Mouse (Mus musculus) liver, adult 2 months (tissue): ENCODE results near the gene Cox6b2. TPM values are rescaled to one million over a fixed set of nuclear protein-coding genes. Genes with fewer than 3 reads are reported as not detected.

ENCODE experiments used
- DNase-seq: peaks from one replicate; pipeline ENCODE4 v3.0.0-alpha.2; 2011; ENCODE audit warnings: low read depth, low spot score; ENCODE audit errors: extremely low read depth
- H3K27ac ChIP-seq: fragments of 200-500 bp; replicated peaks from 2 replicates; pipeline ENCODE4 v1.5.1; 2012; ENCODE audit warnings: low read depth, mild to moderate bottlenecking, control low read depth, inconsistent platforms, low read length; ENCODE audit not compliant: insufficient read depth
- H3K27me3 ChIP-seq: fragments of 200-500 bp; 2 replicates; pipeline ENCODE4 v1.6.1; 2012; ENCODE audit warnings: mild to moderate bottlenecking, moderate library complexity, low read length, inconsistent platforms; ENCODE audit not compliant: control insufficient read depth, insufficient read depth
- H3K36me3 ChIP-seq: fragments of 200-500 bp; 2 replicates; pipeline ENCODE4 v1.6.1; 2012; ENCODE audit warnings: low read length, inconsistent platforms; ENCODE audit not compliant: control insufficient read depth, insufficient read depth
- H3K4me1 ChIP-seq: fragments of 200-500 bp; 2 replicates; pipeline ENCODE4 v1.6.1; 2011; ENCODE audit warnings: low read length; ENCODE audit not compliant: control insufficient read depth, insufficient read depth
- H3K4me3 ChIP-seq: fragments of 200-500 bp; 2 replicates; pipeline ENCODE4 v1.5.1; 2011; ENCODE audit warnings: low read depth, mild to moderate bottlenecking, control low read depth, low read length, moderate library complexity; ENCODE audit not compliant: insufficient read depth
- H3K79me2 ChIP-seq: fragments of 200-500 bp; 2 replicates; pipeline ENCODE4 v1.6.1; 2012; ENCODE audit warnings: inconsistent platforms, mild to moderate bottlenecking, low read length, moderate library complexity; ENCODE audit not compliant: control insufficient read depth, insufficient read depth
- H3K9ac ChIP-seq: fragments of 200-500 bp; 2 replicates; pipeline ENCODE4 v1.6.1; 2012; ENCODE audit warnings: low read depth, mild to moderate bottlenecking, control low read depth, inconsistent platforms, low read length
- CTCF ChIP-seq: fragments of 200-500 bp; IDR thresholded peaks from 2 replicates; pipeline ENCODE4 v1.5.1; 2011; ENCODE audit warnings: low read depth, low read length, control low read depth
- POLR2A ChIP-seq: fragments of 200-500 bp; IDR thresholded peaks from 2 replicates; pipeline ENCODE4 v1.6.1; 2011; ENCODE audit warnings: low read length, control low read depth; ENCODE audit not compliant: insufficient read depth; ENCODE audit errors: extremely low read depth
- WGBS: fragments of 180-500 bp; shearing (Covaris S2); methylation state at CpG from one replicate; pipeline ENCODE4 v1.1.7; 2018; 5-methylcytosine and 5-hydroxymethylcytosine counted together
- polyA plus RNA-seq: library from polyadenylated mRNA; depleted of rRNA; stranded (reverse); fragments of >200 nt; gene quantifications from 2 replicates; pipeline ENCODE4 v1.2.3, GENCODE M21; 2012; rRNA removed
- total RNA-seq: library from RNA; depleted of rRNA; stranded (reverse); fragments of >200 nt; gene quantifications from 2 replicates; pipeline ENCODE4 v1.2.3, GENCODE M21; 2014; rRNA removed

Gene Cox6b2
- total and polyA plus RNA-seq, 2 experiments = 1.3 TPM; not detected in 1

GRCm38 (mm10) chr7:4716955-4717354 is 35.9 kb downstream of the Cox6b2 start:
- TF ChIP-seq POLR2A (no peak), CTCF (no peak)
- no peaks in the 10 kb centered on the region for H3K27me3 ChIP-seq
- WGBS = 69% methylated on average over 6 of the region's 6 CpGs
- H3K27ac ChIP-seq = no peak overlapping the region
- no peak for DNase-seq
- no peaks in the 10 kb centered on the region for H3K79me2 ChIP-seq
- no peaks in the 10 kb centered on the region for H3K36me3 ChIP-seq
- no peaks in the 10 kb centered on the region for H3K4me1 ChIP-seq
- H3K9ac ChIP-seq = no peak overlapping the region
- H3K4me3 ChIP-seq = no peak overlapping the region

- H3K4me1 ChIP-seq = no peaks in the 10 kb centered on the region
- no peak overlapping the region for H3K27ac ChIP-seq
- no peak for DNase-seq
- 71% methylated on average over 3 of the region's 3 CpGs for WGBS
- no peaks in the 10 kb centered on the region for H3K27me3 ChIP-seq
- no peak overlapping the region for H3K4me3 ChIP-seq
- no peaks in the 10 kb centered on the region for H3K79me2 ChIP-seq
- no peak overlapping the region for H3K9ac ChIP-seq
- H3K36me3 ChIP-seq = no peaks in the 10 kb centered on the region
- TF ChIP-seq POLR2A (no peak), CTCF (no peak)
Observed at GRCm38 (mm10) chr7:4712594-4712993, 40.3 kb downstream of the Cox6b2 start.

- no peaks in the 10 kb centered on the region for H3K4me1 ChIP-seq
- peak overlapping the region; percentile 15; the same call in 1 of the 2 replicates for H3K9ac ChIP-seq
- H3K27me3 ChIP-seq = no peaks in the 10 kb centered on the region
- no peak for DNase-seq
- H3K27ac ChIP-seq = no peak overlapping the region
- H3K36me3 ChIP-seq = no peaks in the 10 kb centered on the region
- H3K79me2 ChIP-seq = no peaks in the 10 kb centered on the region
- no peak overlapping the region for H3K4me3 ChIP-seq
- 48% methylated on average over 18 of the region's 18 CpGs for WGBS
- TF ChIP-seq POLR2A (no peak), CTCF (peak; percentile 64; the same call in 1 of the 2 replicates)
Observed at GRCm38 (mm10) chr7:4705098-4705497, 47.8 kb downstream of the Cox6b2 start.

- TF ChIP-seq POLR2A = no peak
- TF ChIP-seq CTCF = no peak
- Histone ChIP-seq H3K36me3 (no peaks in the 10 kb centered on the region), H3K27ac (no peak overlapping the region), H3K9ac (no peak overlapping the region), H3K79me2 (no peaks in the 10 kb centered on the region), H3K4me1 (no peaks in the 10 kb centered on the region), H3K27me3 (no peaks in the 10 kb centered on the region), H3K4me3 (no peak overlapping the region)
- 75% methylated on average over 7 of the region's 7 CpGs for WGBS
- no peak for DNase-seq
Observed at GRCm38 (mm10) chr7:4703195-4703594, 49.7 kb downstream of the Cox6b2 start.

- Histone ChIP-seq H3K4me1 (no peaks in the 10 kb centered on the region), H3K27me3 (no peaks in the 10 kb centered on the region), H3K79me2 (no peaks in the 10 kb centered on the region), H3K27ac (no peak overlapping the region), H3K4me3 (no peak overlapping the region), H3K36me3 (no peaks in the 10 kb centered on the region), H3K9ac (no peak overlapping the region)
- TF ChIP-seq POLR2A = no peak
- no peak for TF ChIP-seq CTCF
- WGBS = 83% methylated on average over 8 of the region's 8 CpGs
- DNase-seq = no peak
Observed at GRCm38 (mm10) chr7:4702334-4702733, 50.6 kb downstream of the Cox6b2 start.

Other genes starting within 250 kb of the Cox6b2 start
- 1.2 and 2.9 TPM in 2 replicates for gene Tnnt1, start 236.7 kb downstream of the Cox6b2 start, total RNA-seq
- gene Tnnt1, start 236.7 kb downstream of the Cox6b2 start, polyA plus RNA-seq = 0.20 and 0.61 TPM in 2 replicates
- gene Tnni3, start 228.9 kb downstream of the Cox6b2 start, total RNA-seq = 0.54 TPM in 1 of 2 replicates, not detected in the other
- gene Tnni3, start 228.9 kb downstream of the Cox6b2 start, polyA plus RNA-seq = 0.76 and 0.82 TPM in 2 replicates
- 0.09 TPM in 1 of 2 replicates, not detected in the other for gene Dnaaf3, start 220.6 kb downstream of the Cox6b2 start, total RNA-seq
- 0.24 and 0.44 TPM in 2 replicates for gene Dnaaf3, start 220.6 kb downstream of the Cox6b2 start, polyA plus RNA-seq
- not detected in 2 replicates for gene Syt5, start 205.6 kb downstream of the Cox6b2 start, total RNA-seq
- not detected in 2 replicates for gene Syt5, start 205.6 kb downstream of the Cox6b2 start, polyA plus RNA-seq
- 0.18 TPM in 1 of 2 replicates, not detected in the other for gene Ptprh, start 149.1 kb downstream of the Cox6b2 start, total RNA-seq
- gene Ptprh, start 149.1 kb downstream of the Cox6b2 start, polyA plus RNA-seq = not detected in 2 replicates
- 39.5 and 55.7 TPM in 2 replicates for gene Tmem86b, start 121.7 kb downstream of the Cox6b2 start, total RNA-seq
- gene Tmem86b, start 121.7 kb downstream of the Cox6b2 start, polyA plus RNA-seq = 404 and 475 TPM in 2 replicates
- gene Ppp6r1, start 94.1 kb downstream of the Cox6b2 start, total RNA-seq = 47.6 and 54.2 TPM in 2 replicates
- 77.5 and 79.2 TPM in 2 replicates for gene Ppp6r1, start 94.1 kb downstream of the Cox6b2 start, polyA plus RNA-seq
- gene Hspbp1, start 68.0 kb downstream of the Cox6b2 start, total RNA-seq = 18.2 and 25.5 TPM in 2 replicates
- 27.3 and 30.6 TPM in 2 replicates for gene Hspbp1, start 68.0 kb downstream of the Cox6b2 start, polyA plus RNA-seq
- gene Brsk1, start 62.5 kb downstream of the Cox6b2 start, total RNA-seq = 0.07 and 0.09 TPM in 2 replicates
- 0.27 and 0.40 TPM in 2 replicates for gene Brsk1, start 62.5 kb downstream of the Cox6b2 start, polyA plus RNA-seq
- 0.07 and 0.28 TPM in 2 replicates for gene Tmem150b, start 27.8 kb downstream of the Cox6b2 start, total RNA-seq
- gene Tmem150b, start 27.8 kb downstream of the Cox6b2 start, polyA plus RNA-seq = 0.19 and 0.44 TPM in 2 replicates
- gene Kmt5c, start 13.0 kb downstream of the Cox6b2 start, total RNA-seq = 7.8 and 9.5 TPM in 2 replicates
- 23.5 and 35.1 TPM in 2 replicates for gene Kmt5c, start 13.0 kb downstream of the Cox6b2 start, polyA plus RNA-seq
- not detected in 2 replicates for gene Fam71e2, start 18.2 kb upstream of the Cox6b2 start, total RNA-seq
- not detected in 2 replicates for gene Fam71e2, start 18.2 kb upstream of the Cox6b2 start, polyA plus RNA-seq
- not detected in 2 replicates for gene Il11, start 29.8 kb upstream of the Cox6b2 start, total RNA-seq
- 0.09 TPM in 1 of 2 replicates, not detected in the other for gene Il11, start 29.8 kb upstream of the Cox6b2 start, polyA plus RNA-seq
- not detected in 2 replicates for gene Tmem190, start 29.8 kb upstream of the Cox6b2 start, total RNA-seq
- gene Tmem190, start 29.8 kb upstream of the Cox6b2 start, polyA plus RNA-seq = not detected in 2 replicates
- 16.4 and 17.3 TPM in 2 replicates for gene Tmem238, start 36.6 kb upstream of the Cox6b2 start, total RNA-seq
- gene Tmem238, start 36.6 kb upstream of the Cox6b2 start, polyA plus RNA-seq = 73.2 and 92.1 TPM in 2 replicates
- 58.4 and 69.2 TPM in 2 replicates for gene Rpl28, start 39.8 kb upstream of the Cox6b2 start, total RNA-seq
- gene Rpl28, start 39.8 kb upstream of the Cox6b2 start, polyA plus RNA-seq = 211 and 226 TPM in 2 replicates
- 22.4 and 24.2 TPM in 2 replicates for gene Ube2s, start 59.5 kb upstream of the Cox6b2 start, total RNA-seq
- gene Ube2s, start 59.5 kb upstream of the Cox6b2 start, polyA plus RNA-seq = 45.9 and 74.3 TPM in 2 replicates
- gene Shisa7, start 91.6 kb upstream of the Cox6b2 start, total RNA-seq = under 0.01 TPM in 1 of 2 replicates, not detected in the other
- gene Shisa7, start 91.6 kb upstream of the Cox6b2 start, polyA plus RNA-seq = 0.02 and 0.12 TPM in 2 replicates
- gene Isoc2b, start 117.2 kb upstream of the Cox6b2 start, total RNA-seq = 23.6 and 40.2 TPM in 2 replicates
- gene Isoc2b, start 117.2 kb upstream of the Cox6b2 start, polyA plus RNA-seq = 24.0 and 34.6 TPM in 2 replicates
- gene Isoc2a, start 124.1 kb upstream of the Cox6b2 start, total RNA-seq = 54.3 and 63.5 TPM in 2 replicates
- 103 and 110 TPM in 2 replicates for gene Isoc2a, start 124.1 kb upstream of the Cox6b2 start, polyA plus RNA-seq
- gene Gm36210, start 153.4 kb upstream of the Cox6b2 start, total RNA-seq = not detected in 2 replicates
- 0.13 TPM in 1 of 2 replicates, not detected in the other for gene Gm36210, start 153.4 kb upstream of the Cox6b2 start, polyA plus RNA-seq
- 0.55 and 0.74 TPM in 2 replicates for gene Zfp628, start 162.1 kb upstream of the Cox6b2 start, total RNA-seq
- 6.2 and 8.3 TPM in 2 replicates for gene Zfp628, start 162.1 kb upstream of the Cox6b2 start, polyA plus RNA-seq
- 0.20 and 0.28 TPM in 2 replicates for gene Nat14, start 168.9 kb upstream of the Cox6b2 start, total RNA-seq
- 0.66 and 0.75 TPM in 2 replicates for gene Nat14, start 168.9 kb upstream of the Cox6b2 start, polyA plus RNA-seq
- gene Ssc5d, start 172.7 kb upstream of the Cox6b2 start, total RNA-seq = 0.07 and 0.18 TPM in 2 replicates
- 0.14 and 0.26 TPM in 2 replicates for gene Ssc5d, start 172.7 kb upstream of the Cox6b2 start, polyA plus RNA-seq
- gene Sbk2, start 211.3 kb upstream of the Cox6b2 start, total RNA-seq = not detected in 2 replicates
- gene Sbk2, start 211.3 kb upstream of the Cox6b2 start, polyA plus RNA-seq = 0.12 TPM in 1 of 2 replicates, not detected in the other
- gene Sbk3, start 218.1 kb upstream of the Cox6b2 start, total RNA-seq = not detected in 2 replicates
- not detected in 2 replicates for gene Sbk3, start 218.1 kb upstream of the Cox6b2 start, polyA plus RNA-seq
- gene Zfp579, start 243.1 kb upstream of the Cox6b2 start, total RNA-seq = 1.2 TPM in 2 replicates
- gene Zfp579, start 243.1 kb upstream of the Cox6b2 start, polyA plus RNA-seq = 10.8 and 13.0 TPM in 2 replicates